Mouse (Mus musculus): Measurements from ENCODE around the gene Insl5. TPM values are rescaled to one million over a fixed set of nuclear protein-coding genes. Genes with fewer than 3 reads are reported as not detected.

The Insl5 gene
- polyA plus RNA-seq, 1 experiment from 2014 or later = not detected

DNA sequence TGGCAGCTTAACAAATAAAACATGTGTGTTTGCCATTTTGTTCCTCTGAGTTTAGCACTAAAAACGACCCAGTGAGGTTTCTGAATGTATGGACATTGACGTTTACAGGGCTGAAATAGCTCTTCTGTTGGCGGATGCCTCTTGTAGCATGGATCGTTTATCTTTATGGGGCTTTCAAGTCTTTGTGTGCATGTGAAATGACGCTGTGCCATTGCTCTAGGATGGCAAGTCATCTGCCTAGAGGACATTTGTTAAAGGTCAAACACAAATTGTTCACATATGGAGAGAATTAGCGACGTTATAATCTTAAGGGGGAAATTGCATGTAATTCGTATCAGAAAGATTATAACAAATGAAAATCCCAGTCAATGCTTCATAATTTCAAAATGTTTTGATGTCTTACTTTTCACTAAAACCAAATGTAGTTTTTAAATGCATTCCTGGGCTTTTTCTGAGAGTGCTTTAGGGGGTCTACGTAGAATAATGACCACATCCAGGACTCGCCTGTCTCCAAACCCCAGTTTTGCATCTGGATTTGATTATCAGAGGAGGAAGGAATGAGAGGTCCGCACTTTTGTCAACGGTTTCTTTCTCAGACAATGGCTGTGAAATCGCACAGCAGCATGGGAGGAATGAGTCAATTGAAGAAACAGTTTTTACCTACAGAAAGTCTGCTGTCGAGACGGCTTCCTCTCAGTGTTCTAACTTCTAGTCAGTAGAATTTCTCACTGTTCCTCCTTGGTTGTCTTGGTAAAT, 21.3 kb downstream of the Insl5 start:
- Histone ChIP-seq H3K27ac (ENCODE audit: low read length) (no peak overlapping the region), H3K9ac (replicated peaks; ENCODE audit: low read depth, low read length) (no peak overlapping the region), H3K4me2 (replicated peaks; ENCODE audit: low read depth, low read length) (no peak overlapping the region), H3K4me1 (ENCODE audit: control insufficient read depth, insufficient read depth, low read length) (no peaks in the 10 kb centered on the region), H3K9me3 (ENCODE audit: control insufficient read depth, low read depth, low read length) (no peaks in the 10 kb centered on the region), H3K27me3 (ENCODE audit: control insufficient read depth, insufficient read depth, low read length) (no peaks in the 10 kb centered on the region), H3K4me3 (ENCODE audit: low read depth, low read length) (no peak overlapping the region), H3K36me3 (ENCODE audit: control insufficient read depth, insufficient read depth, low read length) (no peaks in the 10 kb centered on the region)
- ATAC-seq (ENCODE audit: insufficient number of reproducible peaks, insufficient read depth, low FRiP score, low read depth) = no peak
- 61% methylated on average over 15 of the region's 15 CpGs for WGBS

DNA sequence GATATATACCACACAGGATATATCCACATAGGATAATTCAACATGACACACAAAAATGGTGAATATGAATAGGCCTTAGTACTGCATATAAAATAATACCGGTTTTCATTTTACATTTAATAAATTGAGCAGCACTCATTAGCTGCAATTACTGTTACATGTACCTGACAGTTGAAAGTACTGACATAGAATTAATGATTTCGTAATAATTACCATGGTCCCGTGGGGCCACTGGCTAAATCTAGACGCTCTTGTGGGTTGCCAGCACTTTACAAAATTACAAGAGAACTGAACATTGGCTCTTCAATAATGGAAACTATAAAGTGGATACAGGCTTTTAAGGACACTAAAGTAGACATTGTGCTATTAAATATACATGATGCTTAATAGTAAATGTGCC, 22.0 kb downstream of the Insl5 start:
- Histone ChIP-seq H3K4me1 (ENCODE audit: control insufficient read depth, insufficient read depth, low read length) (no peaks in the 10 kb centered on the region), H3K4me3 (ENCODE audit: low read depth, low read length) (no peak overlapping the region), H3K27me3 (ENCODE audit: control insufficient read depth, insufficient read depth, low read length) (no peaks in the 10 kb centered on the region), H3K4me2 (replicated peaks; ENCODE audit: low read depth, low read length) (no peak overlapping the region), H3K27ac (ENCODE audit: low read length) (no peak overlapping the region), H3K9me3 (ENCODE audit: control insufficient read depth, low read depth, low read length) (no peaks in the 10 kb centered on the region), H3K36me3 (ENCODE audit: control insufficient read depth, insufficient read depth, low read length) (no peaks in the 10 kb centered on the region), H3K9ac (replicated peaks; ENCODE audit: low read depth, low read length) (no peak overlapping the region)
- WGBS = 80% methylated on average over 4 of the region's 4 CpGs
- no peak for ATAC-seq (ENCODE audit: insufficient number of reproducible peaks, insufficient read depth, low FRiP score, low read depth)

DNA sequence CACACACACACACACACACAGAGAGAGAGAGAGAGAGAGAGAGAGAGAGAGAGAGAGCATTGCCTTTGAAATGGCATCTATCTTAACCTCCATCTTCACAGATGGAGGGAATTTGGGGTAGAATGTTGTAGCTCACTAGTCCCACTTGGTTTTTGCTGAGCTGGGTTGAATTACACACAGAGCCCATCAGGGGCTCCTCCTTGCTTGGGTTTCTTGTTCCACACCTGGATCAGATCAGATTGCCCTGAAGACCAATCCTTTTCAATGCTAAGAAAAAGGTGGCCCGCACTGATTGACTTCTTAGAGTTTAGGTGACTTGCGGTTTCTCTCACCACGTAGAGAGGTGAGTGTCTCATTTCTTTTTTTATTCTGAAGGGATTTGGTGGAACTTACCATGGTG, 35.0 kb downstream of the Insl5 start:
- Histone ChIP-seq H3K4me2 (replicated peaks; ENCODE audit: low read depth, low read length) (no peak overlapping the region), H3K27me3 (ENCODE audit: control insufficient read depth, insufficient read depth, low read length) (no peaks in the 10 kb centered on the region), H3K36me3 (ENCODE audit: control insufficient read depth, insufficient read depth, low read length) (no peaks in the 10 kb centered on the region), H3K9me3 (ENCODE audit: control insufficient read depth, low read depth, low read length) (no peaks in the 10 kb centered on the region), H3K4me3 (ENCODE audit: low read depth, low read length) (no peak overlapping the region), H3K9ac (replicated peaks; ENCODE audit: low read depth, low read length) (no peak overlapping the region), H3K27ac (ENCODE audit: low read length) (no peak overlapping the region), H3K4me1 (ENCODE audit: control insufficient read depth, insufficient read depth, low read length) (no peaks in the 10 kb centered on the region)
- 78% methylated on average over 3 of the region's 3 CpGs for WGBS
- no peak for ATAC-seq (ENCODE audit: insufficient number of reproducible peaks, insufficient read depth, low FRiP score, low read depth)

DNA sequence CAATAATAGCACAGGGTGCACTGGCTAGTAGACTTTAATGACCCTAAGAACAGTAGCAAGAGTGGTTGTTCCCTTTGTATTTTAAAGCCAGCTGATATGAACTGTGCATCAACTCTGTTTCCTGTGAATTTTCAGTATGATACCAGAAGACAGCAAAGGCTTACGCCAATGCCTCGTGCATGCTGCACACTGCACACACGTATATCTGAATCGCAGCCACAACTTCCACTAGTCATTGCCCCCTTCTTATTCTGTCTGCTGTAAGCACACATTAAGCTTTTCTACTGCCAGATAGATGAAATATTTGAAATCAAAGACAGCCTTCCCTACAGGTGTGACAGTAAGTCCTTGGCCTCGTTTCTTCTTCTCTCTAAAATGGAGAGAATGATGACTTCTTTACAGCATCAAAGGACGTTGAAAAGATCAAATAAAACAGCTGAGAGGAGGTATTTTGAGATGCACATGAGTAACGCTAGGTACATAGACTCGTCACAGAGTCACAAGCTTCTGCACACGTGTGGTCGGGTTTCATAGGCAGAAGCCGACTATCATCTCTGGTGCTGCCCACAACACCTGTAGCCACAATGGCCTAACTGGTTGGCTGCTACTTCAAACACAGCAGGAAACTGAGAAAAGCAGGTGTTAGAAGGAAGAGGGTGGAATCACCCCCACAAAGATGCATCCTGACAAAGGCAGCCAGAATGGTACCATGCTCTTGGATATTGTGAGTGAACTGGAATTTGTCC, 35.9 kb downstream of the Insl5 start:
- no peaks in the 10 kb centered on the region for H3K9me3 ChIP-seq (ENCODE audit: control insufficient read depth, low read depth, low read length)
- no peak overlapping the region for H3K4me2 ChIP-seq (replicated peaks; ENCODE audit: low read depth, low read length)
- H3K4me1 ChIP-seq (ENCODE audit: control insufficient read depth, insufficient read depth, low read length) = no peaks in the 10 kb centered on the region
- WGBS = 78% methylated on average over 11 of the region's 11 CpGs
- H3K27ac ChIP-seq (ENCODE audit: low read length) = no peak overlapping the region
- ATAC-seq (ENCODE audit: insufficient number of reproducible peaks, insufficient read depth, low FRiP score, low read depth) = no peak
- no peaks in the 10 kb centered on the region for H3K36me3 ChIP-seq (ENCODE audit: control insufficient read depth, insufficient read depth, low read length)
- H3K9ac ChIP-seq (replicated peaks; ENCODE audit: low read depth, low read length) = no peak overlapping the region
- H3K27me3 ChIP-seq (ENCODE audit: control insufficient read depth, insufficient read depth, low read length) = no peaks in the 10 kb centered on the region
- H3K4me3 ChIP-seq (ENCODE audit: low read depth, low read length) = no peak overlapping the region

DNA sequence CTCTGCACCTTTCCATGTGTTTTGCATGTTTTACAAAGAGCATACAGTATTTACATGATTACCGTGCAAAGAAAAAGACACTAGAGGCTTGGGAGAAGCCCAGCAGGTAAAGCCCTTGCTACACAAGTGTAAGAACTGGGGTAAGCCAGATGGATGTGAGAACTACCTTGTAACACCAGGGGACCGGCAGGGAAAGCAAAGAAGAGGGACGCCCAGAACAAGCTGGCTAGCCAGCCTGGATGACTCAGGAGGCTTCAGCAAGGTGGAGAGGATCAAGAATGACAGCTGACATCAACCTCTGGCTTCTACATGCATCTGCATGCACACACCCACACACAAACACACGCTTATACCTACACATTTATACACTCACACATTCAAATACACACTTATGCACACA, 36.6 kb downstream of the Insl5 start:
- Histone ChIP-seq H3K9ac (replicated peaks; ENCODE audit: low read depth, low read length) (no peak overlapping the region), H3K27ac (ENCODE audit: low read length) (no peak overlapping the region), H3K4me1 (ENCODE audit: control insufficient read depth, insufficient read depth, low read length) (no peaks in the 10 kb centered on the region), H3K36me3 (ENCODE audit: control insufficient read depth, insufficient read depth, low read length) (no peaks in the 10 kb centered on the region), H3K4me2 (replicated peaks; ENCODE audit: low read depth, low read length) (no peak overlapping the region), H3K9me3 (ENCODE audit: control insufficient read depth, low read depth, low read length) (no peaks in the 10 kb centered on the region), H3K27me3 (ENCODE audit: control insufficient read depth, insufficient read depth, low read length) (no peaks in the 10 kb centered on the region), H3K4me3 (ENCODE audit: low read depth, low read length) (no peak overlapping the region)
- no peak for ATAC-seq (ENCODE audit: insufficient number of reproducible peaks, insufficient read depth, low FRiP score, low read depth)
- 69% methylated on average over 4 of the region's 4 CpGs for WGBS

DNA sequence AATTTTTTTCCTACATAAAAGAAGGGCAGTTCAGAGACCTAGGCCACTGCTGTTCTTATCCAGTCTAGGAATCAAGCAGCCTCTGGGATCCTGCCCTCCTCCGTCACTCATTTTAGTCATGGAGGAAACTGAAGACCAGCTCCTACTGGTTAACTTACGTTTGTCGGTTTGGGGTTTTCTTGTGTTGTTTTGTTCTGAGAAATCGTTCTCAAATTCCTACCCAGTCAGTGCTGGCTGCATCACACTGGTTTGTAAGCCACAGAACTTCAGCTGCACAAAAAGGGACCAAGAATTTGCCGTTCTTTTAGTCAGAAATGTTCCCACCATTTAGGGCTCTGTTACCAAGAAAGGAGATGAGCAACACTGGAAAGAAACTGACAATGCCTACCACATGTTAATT, 37.3 kb downstream of the Insl5 start:
- Histone ChIP-seq H3K36me3 (ENCODE audit: control insufficient read depth, insufficient read depth, low read length) (no peaks in the 10 kb centered on the region), H3K4me3 (ENCODE audit: low read depth, low read length) (no peak overlapping the region), H3K4me2 (replicated peaks; ENCODE audit: low read depth, low read length) (no peak overlapping the region), H3K9ac (replicated peaks; ENCODE audit: low read depth, low read length) (no peak overlapping the region), H3K9me3 (ENCODE audit: control insufficient read depth, low read depth, low read length) (no peaks in the 10 kb centered on the region), H3K4me1 (ENCODE audit: control insufficient read depth, insufficient read depth, low read length) (no peaks in the 10 kb centered on the region), H3K27ac (ENCODE audit: low read length) (no peak overlapping the region), H3K27me3 (ENCODE audit: control insufficient read depth, insufficient read depth, low read length) (no peaks in the 10 kb centered on the region)
- no peak for ATAC-seq (ENCODE audit: insufficient number of reproducible peaks, insufficient read depth, low FRiP score, low read depth)
- WGBS = 77% methylated on average over 5 of the region's 5 CpGs

DNA sequence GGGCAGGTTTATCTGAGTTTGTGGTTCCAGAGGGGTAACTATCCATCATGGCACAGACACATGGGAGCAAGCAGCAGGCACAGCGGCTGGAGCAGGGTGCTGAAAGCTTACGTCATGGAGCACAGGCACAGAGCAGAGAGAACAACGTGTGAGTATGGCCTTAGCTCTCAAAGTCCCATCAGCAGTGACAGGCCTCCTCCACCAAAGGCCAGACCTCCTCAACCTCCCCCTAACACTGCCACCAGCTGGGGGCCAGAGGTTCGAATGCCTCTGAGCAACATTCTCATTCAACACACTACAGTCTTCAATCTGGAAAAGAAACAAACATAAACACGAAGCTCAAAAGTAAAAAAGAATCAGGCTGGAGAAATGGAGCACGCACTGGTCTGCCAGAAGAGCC, 38.1 kb downstream of the Insl5 start:
- H3K4me3 ChIP-seq (ENCODE audit: low read depth, low read length) = no peak overlapping the region
- no peaks in the 10 kb centered on the region for H3K9me3 ChIP-seq (ENCODE audit: control insufficient read depth, low read depth, low read length)
- no peak overlapping the region for H3K27ac ChIP-seq (ENCODE audit: low read length)
- no peaks in the 10 kb centered on the region for H3K4me1 ChIP-seq (ENCODE audit: control insufficient read depth, insufficient read depth, low read length)
- H3K36me3 ChIP-seq (ENCODE audit: control insufficient read depth, insufficient read depth, low read length) = no peaks in the 10 kb centered on the region
- 62% methylated on average over 6 of the region's 6 CpGs for WGBS
- no peak overlapping the region for H3K4me2 ChIP-seq (replicated peaks; ENCODE audit: low read depth, low read length)
- H3K9ac ChIP-seq (replicated peaks; ENCODE audit: low read depth, low read length) = no peak overlapping the region
- no peaks in the 10 kb centered on the region for H3K27me3 ChIP-seq (ENCODE audit: control insufficient read depth, insufficient read depth, low read length)
- ATAC-seq (ENCODE audit: insufficient number of reproducible peaks, insufficient read depth, low FRiP score, low read depth) = no peak

DNA sequence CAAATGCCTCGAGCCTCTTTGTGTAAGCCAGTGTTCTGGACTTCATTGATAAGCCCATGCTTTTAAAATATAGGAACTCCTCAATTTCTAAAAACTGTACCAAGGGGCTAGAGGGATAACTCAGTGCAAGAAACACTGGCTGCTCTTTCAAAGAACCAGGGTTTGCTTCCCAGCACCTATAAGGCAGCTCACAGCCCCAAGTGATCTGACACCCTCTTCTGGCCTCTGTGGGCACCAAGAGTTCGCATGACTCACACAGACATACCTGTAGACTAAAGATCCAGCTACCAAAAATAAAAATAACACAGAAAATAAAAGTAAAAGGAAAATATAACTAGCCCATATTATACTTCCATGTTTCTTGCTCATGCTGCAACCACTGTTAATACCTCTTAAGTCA, 38.9 kb downstream of the Insl5 start:
- Histone ChIP-seq H3K9me3 (ENCODE audit: control insufficient read depth, low read depth, low read length) (no peaks in the 10 kb centered on the region), H3K4me3 (ENCODE audit: low read depth, low read length) (no peak overlapping the region), H3K4me1 (ENCODE audit: control insufficient read depth, insufficient read depth, low read length) (no peaks in the 10 kb centered on the region), H3K9ac (replicated peaks; ENCODE audit: low read depth, low read length) (no peak overlapping the region), H3K4me2 (replicated peaks; ENCODE audit: low read depth, low read length) (no peak overlapping the region), H3K36me3 (ENCODE audit: control insufficient read depth, insufficient read depth, low read length) (no peaks in the 10 kb centered on the region), H3K27me3 (ENCODE audit: control insufficient read depth, insufficient read depth, low read length) (no peaks in the 10 kb centered on the region), H3K27ac (ENCODE audit: low read length) (no peak overlapping the region)
- WGBS = 76% methylated on average over 2 of the region's 2 CpGs
- no peak for ATAC-seq (ENCODE audit: insufficient number of reproducible peaks, insufficient read depth, low FRiP score, low read depth)
